Mouse (Mus musculus): Measurements from ENCODE around the gene Hmg20a.

DNA sequence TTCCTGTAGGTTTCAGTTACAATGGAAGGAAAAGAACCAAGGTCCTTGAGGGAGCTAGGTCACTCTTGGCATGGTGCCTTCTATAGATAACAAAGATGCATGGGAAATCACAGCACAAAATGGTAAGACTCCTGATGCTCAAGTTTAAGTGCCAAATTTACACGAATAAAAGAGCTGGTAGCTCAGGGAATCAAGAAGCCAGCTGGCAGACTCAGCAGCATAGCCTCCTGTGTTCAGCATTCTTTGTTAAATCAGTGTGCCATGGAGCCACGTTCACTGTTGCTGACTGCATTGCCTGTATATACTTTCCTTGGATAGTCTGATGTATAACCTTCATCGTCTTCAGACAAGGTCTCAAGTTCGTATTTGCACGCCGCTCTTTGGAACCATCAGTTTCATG lies 33.2 kb downstream of the Hmg20a start:
- TF ChIP-seq POLR2A (IDR thresholded peaks at IDR 0.05; ENCODE audit: low read depth, low read length) (no peak), CTCF (IDR thresholded peaks at IDR 0.05; ENCODE audit: borderline replicate concordance, insufficient read depth, low read length) (no peak)
